Mouse (Mus musculus): ENCODE measurements at regions not wholly inside any gene's neighbourhood (a gene's known extent, or its start where the extent isn't known, plus 50 kb on each side); places are given as distances from the start of the nearest gene placed in this dataset.

DNA sequence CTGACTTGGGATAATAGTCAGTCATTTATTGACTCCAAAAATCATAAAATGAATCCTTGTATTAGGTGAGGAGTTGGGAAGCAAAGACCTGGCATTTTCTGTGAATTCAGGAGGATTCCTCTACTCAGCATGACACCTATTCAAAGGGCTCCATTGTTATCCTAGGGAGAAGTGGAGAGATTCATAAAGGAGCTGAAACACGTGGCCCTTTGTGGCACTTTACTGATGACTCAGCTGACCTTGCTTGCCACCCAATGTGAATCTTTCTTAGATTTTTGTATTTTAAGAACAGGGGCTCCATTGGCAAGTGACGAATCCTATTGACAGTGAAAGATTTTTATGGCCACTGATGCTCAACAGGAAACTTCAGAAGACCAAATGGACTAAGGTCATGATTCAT, 619.2 kb upstream of the Pkn2 start:
- TF ChIP-seq CTCF (IDR thresholded peaks at IDR 0.05; ENCODE audit: low read depth), result no peak
- TF ChIP-seq EP300 (IDR thresholded peaks at IDR 0.05; ENCODE audit: low read depth), result no peak

All from liver, postnatal 0 days (tissue).